Mouse (Mus musculus) midbrain, embryonic 13.5 days (tissue): ENCODE measurements around the gene Yap1. TPM values are rescaled to one million over a fixed set of nuclear protein-coding genes. Genes with fewer than 3 reads are reported as not detected.

ENCODE experiments used
- ATAC-seq: fragments of 200-750 bp; cut with Nextera tagmentation; 2 replicates; pipeline ENCODE4 v1.8.0; 2017; ENCODE audit warnings: mild to moderate bottlenecking, moderate TSS enrichment, moderate library complexity
- H3K27ac ChIP-seq: fragments of 300-500 bp; sonication (generic); 2 replicates; pipeline ENCODE4 v1.5.1; 2015; ENCODE audit warnings: inconsistent platforms, mild to moderate bottlenecking, moderate library complexity
- H3K27me3 ChIP-seq: fragments of 300-500 bp; sonication (generic); 2 replicates; pipeline ENCODE4 v1.6.1; 2015; ENCODE audit warnings: mild to moderate bottlenecking, inconsistent platforms
- H3K36me3 ChIP-seq: fragments of 300-500 bp; sonication (generic); 2 replicates; pipeline ENCODE4 v1.6.1; 2015; ENCODE audit warnings: mild to moderate bottlenecking, inconsistent platforms
- H3K4me1 ChIP-seq: fragments of 300-500 bp; sonication (generic); replicated peaks from 2 replicates; pipeline ENCODE4 v1.6.1; 2015; ENCODE audit warnings: inconsistent platforms
- H3K4me2 ChIP-seq: fragments of 300-500 bp; sonication (generic); replicated peaks from 2 replicates; pipeline ENCODE4 v1.6.1; 2015; ENCODE audit warnings: moderate library complexity, mild to moderate bottlenecking, inconsistent platforms
- H3K4me3 ChIP-seq: fragments of 300-500 bp; sonication (generic); replicated peaks from 2 replicates; pipeline ENCODE4 v1.5.1; 2015; ENCODE audit warnings: mild to moderate bottlenecking, inconsistent platforms
- H3K9ac ChIP-seq: fragments of 300-500 bp; sonication (generic); replicated peaks from 2 replicates; pipeline ENCODE4 v1.6.1; 2015; ENCODE audit warnings: mild to moderate bottlenecking, inconsistent platforms
- H3K9me3 ChIP-seq: fragments of 300-500 bp; sonication (generic); 2 replicates; pipeline ENCODE4 v1.6.1; 2016; ENCODE audit warnings: mild to moderate bottlenecking, inconsistent platforms
- WGBS: fragments of 180-500 bp; shearing (Covaris S2); methylation state at CpG from one replicate; pipeline ENCODE4 v1.1.7; 2015; 5-methylcytosine and 5-hydroxymethylcytosine counted together
- polyA plus RNA-seq: library from polyadenylated mRNA; unstranded; fragments of >200 nt; fragmentation: Nextera tagmentation; extraction: Ambion mirVana; gene quantifications from 2 replicates; pipeline ENCODE4 v1.2.1, GENCODE M21; 2015

Yap1 gene
- polyA plus RNA-seq, 1 experiment from 2014 or later, result 13.1 TPM

DNA sequence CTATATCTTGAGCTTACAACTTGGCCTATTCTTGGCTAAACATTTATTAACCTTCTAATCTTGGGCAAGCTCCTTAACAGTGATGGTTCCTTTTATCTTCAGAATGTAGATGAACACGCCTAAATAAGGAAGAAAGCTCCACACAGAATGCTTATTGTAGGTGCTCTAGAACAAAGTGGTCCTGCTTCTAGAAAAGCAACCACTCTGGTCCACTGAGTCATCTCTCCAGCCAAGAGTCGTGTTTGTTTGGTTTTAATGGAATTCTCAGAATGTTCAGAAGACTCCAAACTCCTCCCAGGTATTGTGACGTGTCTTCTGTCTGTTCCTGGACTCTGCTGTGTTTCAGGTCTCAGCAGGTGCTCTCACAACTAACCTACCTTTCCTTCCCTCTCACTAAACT, 38.8 kb downstream of the Yap1 start:
- peaks cover 23% of the 10 kb centered on the region for H3K4me1 ChIP-seq
- no peak overlapping the region for H3K9ac ChIP-seq
- H3K27me3 ChIP-seq, result no peaks in the 10 kb centered on the region
- ATAC-seq, result no peak
- no peak overlapping the region for H3K4me2 ChIP-seq
- H3K9me3 ChIP-seq, result no peaks in the 10 kb centered on the region
- H3K27ac ChIP-seq, result no peak overlapping the region
- 85% methylated on average over 3 of the region's 3 CpGs for WGBS
- H3K36me3 ChIP-seq, result no peaks in the 10 kb centered on the region
- no peak overlapping the region for H3K4me3 ChIP-seq

GRCm38 (mm10) chr9:7963867-7964266, 40.5 kb downstream of the Yap1 start:
- H3K4me2 ChIP-seq, result no peak overlapping the region
- no peaks in the 10 kb centered on the region for H3K9me3 ChIP-seq
- ATAC-seq, result no peak
- H3K27ac ChIP-seq, result no peak overlapping the region
- H3K36me3 ChIP-seq, result no peaks in the 10 kb centered on the region
- WGBS, result 91% methylated on average over 2 of the region's 2 CpGs
- no peak overlapping the region for H3K4me3 ChIP-seq
- no peaks in the 10 kb centered on the region for H3K27me3 ChIP-seq
- H3K9ac ChIP-seq, result no peak overlapping the region
- H3K4me1 ChIP-seq, result peaks cover 37% of the 10 kb centered on the region

GRCm38 (mm10) chr9:7962915-7963314, 41.5 kb downstream of the Yap1 start:
- H3K4me2 ChIP-seq, result no peak overlapping the region
- H3K36me3 ChIP-seq, result no peaks in the 10 kb centered on the region
- no peak overlapping the region for H3K4me3 ChIP-seq
- no peak overlapping the region for H3K9ac ChIP-seq
- 92% methylated on average over 7 of the region's 7 CpGs for WGBS
- no peaks in the 10 kb centered on the region for H3K9me3 ChIP-seq
- ATAC-seq, result no peak
- H3K27me3 ChIP-seq, result no peaks in the 10 kb centered on the region
- H3K4me1 ChIP-seq, result peaks cover 36% of the 10 kb centered on the region
- no peak overlapping the region for H3K27ac ChIP-seq

GRCm38 (mm10) chr9:7961366-7962160, 42.8 kb downstream of the Yap1 start:
- Histone ChIP-seq H3K27me3 (no peaks in the 10 kb centered on the region), H3K4me1 (peaks cover 43% of the 10 kb centered on the region), H3K27ac (0 out of 2 replicates have a peak overlapping the region, but pooled peaks have one; percentile 46), H3K36me3 (no peaks in the 10 kb centered on the region), H3K4me2 (peak overlapping the region; percentile 5; the same call in 1 of the 2 replicates), H3K4me3 (no peak overlapping the region), H3K9ac (no peak overlapping the region), H3K9me3 (no peaks in the 10 kb centered on the region)
- WGBS, result 24% methylated on average over 21 of the region's 21 CpGs
- no peak for ATAC-seq

DNA sequence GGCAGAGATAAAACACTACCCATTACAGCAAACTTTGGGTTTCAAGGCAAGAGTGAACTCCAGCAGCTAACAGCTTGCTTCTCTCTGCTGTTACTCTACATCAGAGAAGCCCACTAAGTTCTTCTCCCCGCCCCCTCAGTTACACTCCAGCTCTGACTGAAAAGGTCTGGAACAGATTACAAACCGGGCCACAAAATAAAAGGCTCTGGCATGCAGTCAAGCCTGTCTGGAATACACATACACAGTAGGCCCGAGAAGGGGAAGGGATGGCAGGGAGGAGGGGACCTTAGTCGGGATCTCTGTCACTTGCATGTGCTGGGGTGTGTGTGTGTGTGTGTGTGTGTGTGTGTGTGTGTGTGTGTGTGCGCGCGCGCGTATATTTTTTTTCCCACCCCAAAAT, 44.0 kb downstream of the Yap1 start:
- Histone ChIP-seq H3K36me3 (no peaks in the 10 kb centered on the region), H3K4me1 (peaks cover 43% of the 10 kb centered on the region), H3K4me3 (no peak overlapping the region), H3K27ac (0 out of 2 replicates have a peak overlapping the region, but pooled peaks have one; percentile 25), H3K9me3 (no peaks in the 10 kb centered on the region), H3K4me2 (no peak overlapping the region), H3K27me3 (no peaks in the 10 kb centered on the region), H3K9ac (no peak overlapping the region)
- peak; percentile 86 for ATAC-seq
- WGBS, result 54% methylated on average over 9 of the region's 9 CpGs

DNA sequence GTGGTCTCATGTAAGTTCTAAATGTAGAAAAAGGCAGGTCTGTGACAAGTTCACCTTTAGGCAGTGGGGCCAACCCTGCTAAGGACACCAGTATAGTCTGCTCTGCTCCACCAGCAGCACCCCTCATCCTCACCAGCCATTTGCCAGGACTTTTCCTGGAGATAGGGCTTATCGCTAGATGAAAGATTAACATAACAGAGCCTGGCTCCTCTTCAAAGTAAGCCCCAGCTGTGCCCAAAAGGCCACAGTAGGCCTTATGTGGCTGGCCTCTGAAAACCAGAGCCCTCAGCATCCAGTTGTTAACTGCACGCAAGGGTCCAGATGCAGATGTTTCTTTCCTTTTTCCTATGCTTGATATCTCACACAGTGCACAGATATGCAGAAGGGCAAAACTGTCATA, 45.1 kb downstream of the Yap1 start:
- Histone ChIP-seq H3K9ac (no peak overlapping the region), H3K9me3 (no peaks in the 10 kb centered on the region), H3K27me3 (no peaks in the 10 kb centered on the region), H3K27ac (no peak overlapping the region), H3K4me2 (no peak overlapping the region), H3K4me1 (peaks cover 43% of the 10 kb centered on the region), H3K36me3 (no peaks in the 10 kb centered on the region), H3K4me3 (no peak overlapping the region)
- WGBS, result 66% methylated on average over 2 of the region's 2 CpGs
- ATAC-seq, result no peak

DNA sequence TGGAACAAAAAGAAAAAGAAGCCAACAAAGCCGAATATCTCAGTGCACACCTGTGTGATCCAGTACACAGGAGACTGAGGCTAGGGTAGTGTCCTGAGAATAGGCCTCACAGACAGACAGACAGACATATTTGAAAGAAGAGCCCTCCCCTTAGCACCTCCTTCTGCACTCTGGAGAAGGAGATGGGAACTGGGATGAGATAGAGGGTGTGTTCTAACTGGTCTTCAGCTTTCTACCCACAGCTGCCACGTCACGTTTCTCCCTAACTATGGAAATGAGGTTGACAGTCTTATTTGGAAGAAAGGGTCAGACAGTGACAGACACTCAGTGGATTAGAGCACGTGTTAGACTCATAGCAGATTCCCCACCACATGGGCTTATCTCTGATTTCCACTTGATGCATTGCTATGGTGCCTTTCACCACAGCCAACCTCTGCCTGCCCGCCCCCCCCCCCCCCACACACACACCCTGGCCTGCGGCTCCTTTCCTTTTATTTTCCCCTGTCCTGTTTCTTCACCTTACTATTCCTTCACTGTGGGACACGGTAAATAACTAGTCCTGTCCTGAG, 46.3 kb downstream of the Yap1 start:
- H3K4me3 ChIP-seq, result no peak overlapping the region
- 55% methylated on average over 7 of the region's 7 CpGs for WGBS
- H3K4me2 ChIP-seq, result no peak overlapping the region
- H3K36me3 ChIP-seq, result no peaks in the 10 kb centered on the region
- no peak overlapping the region for H3K27ac ChIP-seq
- peak; percentile 15; the same call in 1 of the 2 replicates for ATAC-seq
- peaks cover 43% of the 10 kb centered on the region for H3K4me1 ChIP-seq
- no peak overlapping the region for H3K9ac ChIP-seq
- H3K9me3 ChIP-seq, result no peaks in the 10 kb centered on the region
- H3K27me3 ChIP-seq, result no peaks in the 10 kb centered on the region

GRCm38 (mm10) chr9:7957407-7957806, 47.0 kb downstream of the Yap1 start:
- H3K9me3 ChIP-seq, result no peaks in the 10 kb centered on the region
- no peak overlapping the region for H3K27ac ChIP-seq
- peaks cover 5% of the 10 kb centered on the region; the same call in 1 of the 2 replicates for H3K36me3 ChIP-seq
- 85% methylated on average over 2 of the region's 2 CpGs for WGBS
- no peak overlapping the region for H3K4me2 ChIP-seq
- no peak for ATAC-seq
- no peak overlapping the region for H3K4me3 ChIP-seq
- H3K4me1 ChIP-seq, result peaks cover 41% of the 10 kb centered on the region
- no peaks in the 10 kb centered on the region for H3K27me3 ChIP-seq
- H3K9ac ChIP-seq, result no peak overlapping the region

GRCm38 (mm10) chr9:7956400-7956799, 48.0 kb downstream of the Yap1 start:
- H3K27me3 ChIP-seq, result no peaks in the 10 kb centered on the region
- no peak overlapping the region for H3K27ac ChIP-seq
- peaks cover 34% of the 10 kb centered on the region for H3K4me1 ChIP-seq
- H3K36me3 ChIP-seq, result peaks cover 6% of the 10 kb centered on the region; the same call in 1 of the 2 replicates
- WGBS, result 96% methylated on average over 8 of the region's 8 CpGs
- no peak overlapping the region for H3K4me3 ChIP-seq
- H3K9me3 ChIP-seq, result no peaks in the 10 kb centered on the region
- no peak overlapping the region for H3K4me2 ChIP-seq
- ATAC-seq, result no peak
- H3K9ac ChIP-seq, result no peak overlapping the region

GRCm38 (mm10) chr9:7952886-7953285, 51.5 kb downstream of the Yap1 start:
- Histone ChIP-seq H3K27ac (no peak overlapping the region), H3K9me3 (no peaks in the 10 kb centered on the region), H3K27me3 (no peaks in the 10 kb centered on the region), H3K36me3 (peaks cover 10% of the 10 kb centered on the region; the same call in 1 of the 2 replicates), H3K9ac (no peak overlapping the region), H3K4me3 (no peak overlapping the region), H3K4me2 (no peak overlapping the region), H3K4me1 (peaks cover 7% of the 10 kb centered on the region)
- ATAC-seq, result 0 out of 2 replicates have a peak, but pooled peaks have one; percentile 55
- 79% methylated on average over 5 of the region's 5 CpGs for WGBS

- no peak for ATAC-seq
- Histone ChIP-seq H3K36me3 (peaks cover 15% of the 10 kb centered on the region; the same call in 1 of the 2 replicates), H3K27ac (no peak overlapping the region), H3K4me1 (no peaks in the 10 kb centered on the region), H3K4me3 (no peak overlapping the region), H3K9ac (no peak overlapping the region), H3K27me3 (no peaks in the 10 kb centered on the region), H3K4me2 (no peak overlapping the region), H3K9me3 (no peaks in the 10 kb centered on the region)
- WGBS, result 92% methylated on average over 7 of the region's 7 CpGs
Observed at GRCm38 (mm10) chr9:7950211-7950644, 54.2 kb downstream of the Yap1 start.

GRCm38 (mm10) chr9:7947946-7948345, 56.5 kb downstream of the Yap1 start:
- no peak for ATAC-seq
- Histone ChIP-seq H3K4me3 (no peak overlapping the region), H3K4me2 (no peak overlapping the region), H3K36me3 (peaks cover 15% of the 10 kb centered on the region; the same call in 1 of the 2 replicates), H3K9me3 (no peaks in the 10 kb centered on the region), H3K27ac (no peak overlapping the region), H3K27me3 (no peaks in the 10 kb centered on the region), H3K4me1 (no peaks in the 10 kb centered on the region), H3K9ac (no peak overlapping the region)
- 92% methylated on average over 4 of the region's 4 CpGs for WGBS
